Mouse (Mus musculus) lung, adult 2 months (tissue): ENCODE data around the gene Atg7. TPM values are rescaled to one million over a fixed set of nuclear protein-coding genes. Genes with fewer than 3 reads are reported as not detected.
"Not testable (repeated sequence)": the region's sequence is repeated elsewhere in the genome, so short reads cannot be mapped to it uniquely, and the experiment has no call there.

Source experiments
- DNase-seq: peaks from one replicate; pipeline ENCODE4 v3.0.0; 2022
- H3K4me1 ChIP-seq: fragments of 200-500 bp; 2 replicates; pipeline ENCODE4 v1.6.1; 2011; ENCODE audit warnings: low read length; ENCODE audit not compliant: control insufficient read depth, insufficient read depth
- H3K4me3 ChIP-seq: fragments of 200-500 bp; replicated peaks from 2 replicates; pipeline ENCODE3; 2011; ENCODE audit warnings: low read depth, mild to moderate bottlenecking, control low read depth, low read length; ENCODE audit errors: extremely low read depth
- CTCF ChIP-seq: fragments of 200-500 bp; IDR thresholded peaks from 2 replicates; pipeline ENCODE4 v1.5.1; 2011; ENCODE audit warnings: mild to moderate bottlenecking, low read length, control low read depth; ENCODE audit not compliant: insufficient read depth
- POLR2A ChIP-seq: fragments of 200-500 bp; IDR thresholded peaks from 2 replicates; pipeline ENCODE4 v1.6.1; 2011; ENCODE audit warnings: low read depth, mild to moderate bottlenecking, control low read depth, low read length, borderline replicate concordance; ENCODE audit errors: extremely low read depth
- WGBS: fragments of 180-500 bp; shearing (Covaris S2); methylation state at CpG from one replicate; pipeline ENCODE4 v1.1.7; 2018; 5-methylcytosine and 5-hydroxymethylcytosine counted together
- polyA plus RNA-seq: library from polyadenylated mRNA; depleted of rRNA; stranded (reverse); fragments of >200 nt; gene quantifications from 2 replicates; pipeline ENCODE4 v1.2.3, GENCODE M21; 2012; rRNA removed

The Atg7 gene
- polyA plus RNA-seq, result 21.8 and 28.9 TPM in 2 replicates

DNA sequence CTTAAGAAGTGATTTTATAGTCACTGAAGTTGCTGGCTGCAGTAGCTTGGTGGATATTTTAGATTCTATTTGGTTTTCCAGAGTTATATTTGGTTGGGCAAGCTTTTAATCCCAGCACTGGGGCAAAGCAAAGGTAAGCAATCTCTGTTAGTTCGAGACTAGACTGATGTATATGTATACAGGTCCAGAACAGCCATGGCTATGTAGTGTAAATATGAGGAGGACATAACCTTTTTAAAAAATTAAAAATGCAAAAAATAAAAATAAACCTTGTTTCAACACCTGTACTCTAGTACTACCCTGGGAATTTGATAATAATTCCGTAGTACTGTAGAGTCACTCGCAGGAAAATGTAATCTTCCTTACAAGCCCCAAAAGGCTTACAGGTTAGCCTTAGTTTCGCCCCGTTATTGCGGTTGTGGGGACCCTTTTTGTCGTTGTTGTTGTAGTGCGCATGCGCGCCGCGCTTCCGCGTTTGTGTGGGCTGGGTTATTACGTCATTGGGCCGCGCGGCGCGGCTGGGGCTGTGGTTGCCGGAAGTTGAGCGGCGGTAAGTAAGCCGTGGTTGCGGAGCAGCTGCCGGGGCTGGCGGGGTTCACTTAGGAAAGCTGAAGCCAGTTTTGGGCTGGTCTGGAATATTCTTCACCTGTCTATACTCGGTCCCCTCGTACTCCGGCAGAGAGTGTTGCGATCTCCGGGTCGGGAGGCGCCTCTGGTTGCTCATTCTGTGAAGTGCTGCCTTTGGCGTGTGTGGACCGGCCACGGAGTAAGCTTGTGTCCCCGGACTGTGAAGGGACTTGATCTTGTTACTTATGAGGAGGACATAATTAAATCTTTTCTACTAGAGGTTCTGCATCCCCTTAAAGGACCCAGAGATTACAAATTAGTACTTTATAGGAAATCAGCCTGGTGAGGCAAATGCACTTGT, at the start of gene Atg7:
Gene Atg7 (plus strand): TSS at position 497 of the 928 bp plus-strand sequence.
- peak; percentile 91 for DNase-seq
- Histone ChIP-seq H3K4me1 (0 out of 2 replicates have a peak, but pooled peaks cover 3% of the 10 kb centered on the region), H3K4me3 (peak within 1 kb of the TSS; percentile 82)
- TF ChIP-seq POLR2A (peak; percentile 84; the same call in 1 of the 2 replicates), CTCF (no peak)
- WGBS, result under 1% methylated on average over 38 of the region's 38 CpGs

DNA sequence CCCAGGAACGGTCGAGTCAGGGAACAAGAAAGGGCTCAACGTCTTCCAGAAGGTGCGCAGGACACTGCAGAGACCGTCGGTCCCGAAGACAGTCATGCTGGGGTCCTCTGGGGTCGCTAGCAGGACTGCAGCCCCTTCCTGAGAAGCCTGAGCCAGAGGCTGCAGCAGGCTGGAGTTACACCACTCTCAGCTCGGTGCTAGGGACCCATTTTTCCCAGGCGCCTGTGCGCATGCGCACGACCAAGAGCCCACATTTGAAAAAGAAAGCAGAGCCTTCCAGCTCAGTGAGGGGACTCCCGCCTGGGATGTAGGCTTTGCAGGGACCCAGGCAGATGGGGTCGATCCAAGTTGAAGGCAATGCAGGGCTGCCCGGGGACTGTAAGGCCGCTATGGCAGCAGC, 28.8 kb upstream of the Atg7 start:
- H3K4me3 ChIP-seq, H3K4me1 ChIP-seq: not testable (repeated sequence)
- 9% methylated on average over 10 of the region's 17 CpGs for WGBS
- peak; percentile 26 for DNase-seq

DNA sequence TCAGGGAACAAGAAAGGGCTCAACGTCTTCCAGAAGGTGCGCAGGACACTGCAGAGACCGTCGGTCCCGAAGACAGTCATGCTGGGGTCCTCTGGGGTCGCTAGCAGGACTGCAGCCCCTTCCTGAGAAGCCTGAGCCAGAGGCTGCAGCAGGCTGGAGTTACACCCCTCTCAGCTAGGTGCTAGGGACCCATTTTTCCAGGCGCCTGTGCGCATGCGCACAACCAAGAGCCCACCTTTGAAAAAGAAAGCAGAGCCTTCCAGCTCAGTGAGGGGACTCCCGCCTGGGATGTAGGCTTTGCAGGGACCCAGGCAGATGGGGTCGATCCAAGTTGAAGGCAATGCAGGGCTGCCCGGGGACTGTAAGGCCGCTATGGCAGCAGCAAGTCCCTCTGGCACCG, 9.0 kb upstream of the Atg7 start:
- H3K4me3 ChIP-seq, H3K4me1 ChIP-seq, DNase-seq: not testable (repeated sequence)
- no CpG with 5 or more reads among the region's 14 CpGs for WGBS

GRCm38 (mm10) chr6:114643716-114644115, 819 bp downstream of the Atg7 start:
- 35% methylated on average over 8 of the region's 8 CpGs for WGBS
- Histone ChIP-seq H3K4me3 (peak overlapping the region; percentile 82), H3K4me1 (0 out of 2 replicates have a peak, but pooled peaks cover 3% of the 10 kb centered on the region)
- no peak for DNase-seq
- no peak for TF ChIP-seq POLR2A
- TF ChIP-seq CTCF, result no peak

- no peak for TF ChIP-seq CTCF
- no peak for TF ChIP-seq POLR2A
- no peak overlapping the region for H3K4me3 ChIP-seq
- WGBS, result 61% methylated on average over 1 of the region's 1 CpGs
- DNase-seq, result no peak
- H3K4me1 ChIP-seq, result 0 out of 2 replicates have a peak, but pooled peaks cover 3% of the 10 kb centered on the region
Measured at GRCm38 (mm10) chr6:114644531-114644930, 1.6 kb downstream of the Atg7 start.

DNA sequence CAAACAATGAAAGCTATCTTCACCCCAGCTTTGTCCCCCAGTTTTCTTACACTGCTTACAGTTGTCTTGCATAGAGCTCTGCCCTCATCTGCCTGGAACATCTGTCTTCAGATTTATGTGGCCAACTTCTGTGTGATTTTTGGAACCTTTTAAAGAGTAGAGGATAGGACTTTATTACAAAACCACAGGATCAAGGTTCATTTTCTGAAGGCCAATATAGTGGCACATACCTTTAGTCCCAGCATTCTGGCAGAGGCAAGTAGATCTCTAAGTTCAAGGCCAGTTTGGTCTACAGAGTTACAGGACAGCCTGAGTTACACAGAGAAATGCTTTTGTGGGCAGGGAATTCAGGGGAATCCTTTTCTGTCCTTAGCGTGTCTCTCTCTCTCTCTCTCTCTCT, 3.3 kb downstream of the Atg7 start:
- Histone ChIP-seq H3K4me1 (0 out of 2 replicates have a peak, but pooled peaks cover 3% of the 10 kb centered on the region), H3K4me3 (no peak overlapping the region)
- TF ChIP-seq POLR2A, result no peak
- TF ChIP-seq CTCF, result no peak
- DNase-seq, result no peak
- WGBS, result 50% methylated on average over 1 of the region's 1 CpGs

DNA sequence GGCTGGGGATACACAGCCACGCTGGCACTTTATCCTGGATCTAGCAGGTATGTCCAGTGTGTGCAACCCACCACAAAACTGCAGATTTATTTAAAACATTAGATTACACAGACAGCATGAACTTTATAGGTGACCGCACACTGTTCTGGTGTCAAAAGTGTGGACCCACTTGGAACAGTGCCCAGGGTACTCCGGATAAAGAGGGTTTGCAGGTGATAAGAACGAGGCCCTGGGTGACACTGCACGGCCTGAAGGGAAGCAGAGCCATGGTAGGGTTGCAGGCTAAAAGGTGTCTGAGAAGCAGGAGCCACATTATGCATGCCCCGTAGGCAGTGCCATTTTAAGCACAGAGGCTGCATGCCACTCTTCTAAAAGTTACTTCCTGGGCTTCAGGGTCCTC, 4.1 kb downstream of the Atg7 start:
- WGBS, result 72% methylated on average over 6 of the region's 6 CpGs

GRCm38 (mm10) chr6:114648352-114649030, 5.6 kb downstream of the Atg7 start:
- TF ChIP-seq POLR2A (no peak), CTCF (no peak)
- 63% methylated on average over 4 of the region's 4 CpGs for WGBS
- no peak for DNase-seq
- Histone ChIP-seq H3K4me3 (no peak overlapping the region), H3K4me1 (0 out of 2 replicates have a peak, but pooled peaks cover 5% of the 10 kb centered on the region)

More for the DNA sequence above, 4.1 kb downstream of the Atg7 start:
- no peak for DNase-seq
- H3K4me3 ChIP-seq, result no peak overlapping the region
- H3K4me1 ChIP-seq, result 0 out of 2 replicates have a peak, but pooled peaks cover 5% of the 10 kb centered on the region
- TF ChIP-seq CTCF, result no peak
- TF ChIP-seq POLR2A, result no peak

GRCm38 (mm10) chr6:114652209-114652608, 9.3 kb downstream of the Atg7 start:
- Histone ChIP-seq H3K4me3 (no peak overlapping the region), H3K4me1 (0 out of 2 replicates have a peak, but pooled peaks cover 2% of the 10 kb centered on the region)
- no peak for DNase-seq
- no peak for TF ChIP-seq CTCF
- TF ChIP-seq POLR2A, result no peak
- WGBS, result 30% methylated on average over 3 of the region's 3 CpGs
